Mouse (Mus musculus) neural tube, embryonic 14.5 days (tissue): Measurements from ENCODE around the gene Matn4. TPM values are rescaled to one million over a fixed set of nuclear protein-coding genes. Genes with fewer than 3 reads are reported as not detected.

ENCODE experiments used
- ATAC-seq: fragments of 200-750 bp; cut with Nextera tagmentation; 2 replicates; pipeline ENCODE4 v1.8.0; 2017; ENCODE audit warnings: low read depth, mild to moderate bottlenecking, moderate TSS enrichment, moderate library complexity
- H3K27ac ChIP-seq: fragments of 300-500 bp; sonication (generic); 2 replicates; pipeline ENCODE4 v1.5.1; 2014; ENCODE audit warnings: low read depth, mild to moderate bottlenecking, control low read depth, low read length, moderate library complexity, mixed read lengths
- H3K27me3 ChIP-seq: fragments of 300-500 bp; sonication (generic); 2 replicates; pipeline ENCODE4 v1.6.1; 2014; ENCODE audit warnings: low read length; ENCODE audit not compliant: control insufficient read depth, insufficient read depth
- H3K36me3 ChIP-seq: fragments of 300-500 bp; sonication (generic); 2 replicates; pipeline ENCODE4 v1.6.1; 2014; ENCODE audit warnings: low read length, mixed read lengths; ENCODE audit not compliant: control insufficient read depth, insufficient read depth
- H3K4me1 ChIP-seq: fragments of 300-500 bp; sonication (generic); 2 replicates; pipeline ENCODE4 v1.6.1; 2014; ENCODE audit warnings: low read length; ENCODE audit not compliant: control insufficient read depth, insufficient read depth
- H3K4me2 ChIP-seq: fragments of 300-500 bp; sonication (generic); 2 replicates; pipeline ENCODE4 v1.6.1; 2014; ENCODE audit warnings: mild to moderate bottlenecking, low read depth, low read length, control low read depth
- H3K4me3 ChIP-seq: fragments of 300-500 bp; sonication (generic); 2 replicates; pipeline ENCODE4 v1.5.1; 2014; ENCODE audit warnings: low read depth, low read length, control low read depth, mixed read lengths
- H3K9ac ChIP-seq: fragments of 300-500 bp; sonication (generic); replicated peaks from 2 replicates; pipeline ENCODE4 v1.6.1; 2014; ENCODE audit warnings: low read depth, mild to moderate bottlenecking, control low read depth, low read length, mixed read lengths
- H3K9me3 ChIP-seq: fragments of 300-500 bp; sonication (generic); 2 replicates; pipeline ENCODE4 v1.6.1; 2016; ENCODE audit warnings: low read length; ENCODE audit not compliant: control insufficient read depth
- WGBS: fragments of 180-500 bp; shearing (Covaris S2); extraction: QIAGEN DNeasy Blood & Tissue Kit; methylation state at CpG from one replicate; pipeline ENCODE4 v1.1.7; 2014; 5-methylcytosine and 5-hydroxymethylcytosine counted together
- polyA plus RNA-seq: library from polyadenylated mRNA; unstranded; fragments of >200 nt; fragmentation: Nextera tagmentation; extraction: Ambion mirVana; gene quantifications from 2 replicates; pipeline ENCODE4 v1.2.1, GENCODE M21; 2014

Matn4 gene
- polyA plus RNA-seq, 1 experiment from 2014 or later: 0.36 TPM

- H3K36me3 ChIP-seq: no peaks in the 10 kb centered on the region
- 46% methylated on average over 22 of the region's 22 CpGs for WGBS
- no peak overlapping the region for H3K9ac ChIP-seq
- no peak overlapping the region for H3K27ac ChIP-seq
- H3K4me1 ChIP-seq: no peaks in the 10 kb centered on the region
- no peak for ATAC-seq
- H3K27me3 ChIP-seq: no peaks in the 10 kb centered on the region
- H3K4me2 ChIP-seq: no peak overlapping the region
- H3K9me3 ChIP-seq: no peaks in the 10 kb centered on the region
- no peak overlapping the region for H3K4me3 ChIP-seq
These were observed 27.7 kb upstream of the Matn4 start for GRCm38 (mm10) chr2:164432541-164433191.

- H3K27ac ChIP-seq: no peak overlapping the region
- no peaks in the 10 kb centered on the region for H3K4me1 ChIP-seq
- no peaks in the 10 kb centered on the region for H3K36me3 ChIP-seq
- H3K27me3 ChIP-seq: no peaks in the 10 kb centered on the region
- H3K9me3 ChIP-seq: no peaks in the 10 kb centered on the region
- H3K4me2 ChIP-seq: no peak overlapping the region
- no peak overlapping the region for H3K9ac ChIP-seq
- no peak overlapping the region for H3K4me3 ChIP-seq
- ATAC-seq: no peak
- 67% methylated on average over 9 of the region's 9 CpGs for WGBS
These were observed 26.9 kb upstream of the Matn4 start for GRCm38 (mm10) chr2:164431676-164432465.

- Histone ChIP-seq H3K9me3 (no peaks in the 10 kb centered on the region), H3K36me3 (no peaks in the 10 kb centered on the region), H3K4me3 (no peak overlapping the region), H3K4me1 (no peaks in the 10 kb centered on the region), H3K27me3 (no peaks in the 10 kb centered on the region), H3K4me2 (no peak overlapping the region), H3K27ac (no peak overlapping the region), H3K9ac (no peak overlapping the region)
- ATAC-seq: no peak
- WGBS: 21% methylated on average over 7 of the region's 7 CpGs
These were observed 25.7 kb upstream of the Matn4 start for GRCm38 (mm10) chr2:164430697-164431096.

GRCm38 (mm10) chr2:164429881-164430615 lies 25.1 kb upstream of the Matn4 start:
- Histone ChIP-seq H3K9ac (no peak overlapping the region), H3K4me2 (no peak overlapping the region), H3K27ac (no peak overlapping the region), H3K36me3 (no peaks in the 10 kb centered on the region), H3K27me3 (no peaks in the 10 kb centered on the region), H3K9me3 (no peaks in the 10 kb centered on the region), H3K4me1 (no peaks in the 10 kb centered on the region), H3K4me3 (no peak overlapping the region)
- ATAC-seq: no peak
- 37% methylated on average over 15 of the region's 15 CpGs for WGBS

GRCm38 (mm10) chr2:164428451-164428850 lies 23.5 kb upstream of the Matn4 start:
- 24% methylated on average over 5 of the region's 5 CpGs for WGBS
- H3K4me2 ChIP-seq: no peak overlapping the region
- H3K9me3 ChIP-seq: no peaks in the 10 kb centered on the region
- no peaks in the 10 kb centered on the region for H3K4me1 ChIP-seq
- no peak overlapping the region for H3K9ac ChIP-seq
- H3K27me3 ChIP-seq: no peaks in the 10 kb centered on the region
- no peak for ATAC-seq
- no peaks in the 10 kb centered on the region for H3K36me3 ChIP-seq
- H3K4me3 ChIP-seq: no peak overlapping the region
- no peak overlapping the region for H3K27ac ChIP-seq

- H3K9ac ChIP-seq: no peak overlapping the region
- no peaks in the 10 kb centered on the region for H3K9me3 ChIP-seq
- ATAC-seq: no peak
- no peak overlapping the region for H3K4me2 ChIP-seq
- H3K27me3 ChIP-seq: no peaks in the 10 kb centered on the region
- no peak overlapping the region for H3K4me3 ChIP-seq
- no peaks in the 10 kb centered on the region for H3K36me3 ChIP-seq
- WGBS: 88% methylated on average over 5 of the region's 5 CpGs
- H3K4me1 ChIP-seq: no peaks in the 10 kb centered on the region
- no peak overlapping the region for H3K27ac ChIP-seq
These were observed 22.0 kb upstream of the Matn4 start for GRCm38 (mm10) chr2:164426952-164427351.

- H3K4me2 ChIP-seq: no peak overlapping the region
- no peaks in the 10 kb centered on the region for H3K4me1 ChIP-seq
- H3K9ac ChIP-seq: no peak overlapping the region
- H3K4me3 ChIP-seq: no peak overlapping the region
- WGBS: 31% methylated on average over 12 of the region's 12 CpGs
- no peak for ATAC-seq
- no peak overlapping the region for H3K27ac ChIP-seq
- no peaks in the 10 kb centered on the region for H3K27me3 ChIP-seq
- no peaks in the 10 kb centered on the region for H3K9me3 ChIP-seq
- H3K36me3 ChIP-seq: no peaks in the 10 kb centered on the region
These were observed 21.2 kb upstream of the Matn4 start for GRCm38 (mm10) chr2:164426121-164426520.

- no peak overlapping the region for H3K27ac ChIP-seq
- 89% methylated on average over 5 of the region's 5 CpGs for WGBS
- ATAC-seq: no peak
- H3K4me1 ChIP-seq: no peaks in the 10 kb centered on the region
- H3K36me3 ChIP-seq: no peaks in the 10 kb centered on the region
- no peak overlapping the region for H3K4me2 ChIP-seq
- no peaks in the 10 kb centered on the region for H3K9me3 ChIP-seq
- no peak overlapping the region for H3K4me3 ChIP-seq
- no peaks in the 10 kb centered on the region for H3K27me3 ChIP-seq
- H3K9ac ChIP-seq: no peak overlapping the region
These were observed 20.4 kb upstream of the Matn4 start for GRCm38 (mm10) chr2:164425401-164425800.

GRCm38 (mm10) chr2:164424406-164424805 lies 19.4 kb upstream of the Matn4 start:
- no peaks in the 10 kb centered on the region for H3K36me3 ChIP-seq
- no peak overlapping the region for H3K9ac ChIP-seq
- H3K9me3 ChIP-seq: no peaks in the 10 kb centered on the region
- H3K4me3 ChIP-seq: no peak overlapping the region
- no peaks in the 10 kb centered on the region for H3K4me1 ChIP-seq
- 86% methylated on average over 8 of the region's 8 CpGs for WGBS
- H3K27me3 ChIP-seq: no peaks in the 10 kb centered on the region
- H3K4me2 ChIP-seq: no peak overlapping the region
- no peak overlapping the region for H3K27ac ChIP-seq
- ATAC-seq: no peak
